Mouse (Mus musculus): ENCODE data around the gene Trim37. TPM values are rescaled to one million over a fixed set of nuclear protein-coding genes. Genes with fewer than 3 reads are reported as not detected.

The Trim37 gene
- polyA plus RNA-seq, 1 experiment: 23.3 TPM

- H3K4me1 ChIP-seq (ENCODE audit: control insufficient read depth, insufficient read depth, low read length): no peaks in the 10 kb centered on the region
- no peak overlapping the region for H3K27ac ChIP-seq (ENCODE audit: insufficient read depth, low read length)
- no peak overlapping the region for H3K4me3 ChIP-seq (ENCODE audit: insufficient read depth, low read length)
- TF ChIP-seq POLR2A (IDR thresholded peaks at IDR 0.05; ENCODE audit: low read depth, low read length) (no peak), CTCF (IDR thresholded peaks at IDR 0.05; ENCODE audit: borderline replicate concordance, insufficient read depth, low read length) (no peak)
Observed at GRCm38 (mm10) chr11:87212313-87212712, 85.4 kb downstream of the Trim37 start.

- TF ChIP-seq CTCF (IDR thresholded peaks at IDR 0.05; ENCODE audit: borderline replicate concordance, insufficient read depth, low read length) (no peak), POLR2A (IDR thresholded peaks at IDR 0.05; ENCODE audit: low read depth, low read length) (no peak)
- H3K27ac ChIP-seq (ENCODE audit: insufficient read depth, low read length): no peak overlapping the region
Observed at GRCm38 (mm10) chr11:87222686-87223085, 95.8 kb downstream of the Trim37 start.

GRCm38 (mm10) chr11:87227056-87227455 is 100.2 kb downstream of the Trim37 start:
- Histone ChIP-seq H3K4me1 (ENCODE audit: control insufficient read depth, insufficient read depth, low read length) (no peaks in the 10 kb centered on the region), H3K4me3 (ENCODE audit: insufficient read depth, low read length) (no peak overlapping the region), H3K27ac (ENCODE audit: insufficient read depth, low read length) (no peak overlapping the region)
- TF ChIP-seq CTCF (IDR thresholded peaks at IDR 0.05; ENCODE audit: borderline replicate concordance, insufficient read depth, low read length): no peak

More at GRCm38 (mm10) chr11:87222686-87223085, 95.8 kb downstream of the Trim37 start:
- Histone ChIP-seq H3K4me1 (ENCODE audit: control insufficient read depth, insufficient read depth, low read length) (no peaks in the 10 kb centered on the region), H3K4me3 (ENCODE audit: insufficient read depth, low read length) (no peak overlapping the region)

GRCm38 (mm10) chr11:87233377-87233776 is 106.5 kb downstream of the Trim37 start:
- TF ChIP-seq POLR2A (IDR thresholded peaks at IDR 0.05; ENCODE audit: low read depth, low read length) (no peak), CTCF (IDR thresholded peaks at IDR 0.05; ENCODE audit: borderline replicate concordance, insufficient read depth, low read length) (no peak)
- no peak overlapping the region for H3K27ac ChIP-seq (ENCODE audit: insufficient read depth, low read length)
- no peak overlapping the region for H3K4me3 ChIP-seq (ENCODE audit: insufficient read depth, low read length)
- no peaks in the 10 kb centered on the region for H3K4me1 ChIP-seq (ENCODE audit: control insufficient read depth, insufficient read depth, low read length)

- H3K4me1 ChIP-seq (ENCODE audit: control insufficient read depth, insufficient read depth, low read length): no peaks in the 10 kb centered on the region
- H3K4me3 ChIP-seq (ENCODE audit: insufficient read depth, low read length): no peak overlapping the region
- no peak overlapping the region for H3K27ac ChIP-seq (ENCODE audit: insufficient read depth, low read length)
- TF ChIP-seq CTCF (IDR thresholded peaks at IDR 0.05; ENCODE audit: borderline replicate concordance, insufficient read depth, low read length) (no peak), POLR2A (IDR thresholded peaks at IDR 0.05; ENCODE audit: low read depth, low read length) (no peak)
Observed at GRCm38 (mm10) chr11:87234743-87235485, 108.0 kb downstream of the Trim37 start.

GRCm38 (mm10) chr11:87235486-87235872 is 108.6 kb downstream of the Trim37 start:
- TF ChIP-seq CTCF (IDR thresholded peaks at IDR 0.05; ENCODE audit: borderline replicate concordance, insufficient read depth, low read length) (no peak), POLR2A (IDR thresholded peaks at IDR 0.05; ENCODE audit: low read depth, low read length) (no peak)
- no peak overlapping the region for H3K27ac ChIP-seq (ENCODE audit: insufficient read depth, low read length)
- H3K4me1 ChIP-seq (ENCODE audit: control insufficient read depth, insufficient read depth, low read length): no peaks in the 10 kb centered on the region
- H3K4me3 ChIP-seq (ENCODE audit: insufficient read depth, low read length): no peak overlapping the region

GRCm38 (mm10) chr11:87238891-87239530 is 112.1 kb downstream of the Trim37 start:
- no peak for TF ChIP-seq POLR2A (IDR thresholded peaks at IDR 0.05; ENCODE audit: low read depth, low read length)
- TF ChIP-seq CTCF (IDR thresholded peaks at IDR 0.05; ENCODE audit: borderline replicate concordance, insufficient read depth, low read length): no peak
- H3K4me3 ChIP-seq (ENCODE audit: insufficient read depth, low read length): no peak overlapping the region
- H3K27ac ChIP-seq (ENCODE audit: insufficient read depth, low read length): no peak overlapping the region
- H3K4me1 ChIP-seq (ENCODE audit: control insufficient read depth, insufficient read depth, low read length): no peaks in the 10 kb centered on the region

GRCm38 (mm10) chr11:87240141-87240832 is 113.4 kb downstream of the Trim37 start:
- H3K27ac ChIP-seq (ENCODE audit: insufficient read depth, low read length): no peak overlapping the region
- no peak overlapping the region for H3K4me3 ChIP-seq (ENCODE audit: insufficient read depth, low read length)
- H3K4me1 ChIP-seq (ENCODE audit: control insufficient read depth, insufficient read depth, low read length): no peaks in the 10 kb centered on the region
- TF ChIP-seq POLR2A (IDR thresholded peaks at IDR 0.05; ENCODE audit: low read depth, low read length) (no peak), CTCF (IDR thresholded peaks at IDR 0.05; ENCODE audit: borderline replicate concordance, insufficient read depth, low read length) (no peak)

- no peak overlapping the region for H3K27ac ChIP-seq (ENCODE audit: insufficient read depth, low read length)
- TF ChIP-seq POLR2A (IDR thresholded peaks at IDR 0.05; ENCODE audit: low read depth, low read length): no peak
- TF ChIP-seq CTCF (IDR thresholded peaks at IDR 0.05; ENCODE audit: borderline replicate concordance, insufficient read depth, low read length): no peak
- no peaks in the 10 kb centered on the region for H3K4me1 ChIP-seq (ENCODE audit: control insufficient read depth, insufficient read depth, low read length)
- H3K4me3 ChIP-seq (ENCODE audit: insufficient read depth, low read length): no peak overlapping the region
Observed at GRCm38 (mm10) chr11:87240833-87241215, 113.9 kb downstream of the Trim37 start.

GRCm38 (mm10) chr11:87241256-87241655 is 114.4 kb downstream of the Trim37 start:
- Histone ChIP-seq H3K4me3 (ENCODE audit: insufficient read depth, low read length) (no peak overlapping the region), H3K27ac (ENCODE audit: insufficient read depth, low read length) (no peak overlapping the region), H3K4me1 (ENCODE audit: control insufficient read depth, insufficient read depth, low read length) (no peaks in the 10 kb centered on the region)
- TF ChIP-seq CTCF (IDR thresholded peaks at IDR 0.05; ENCODE audit: borderline replicate concordance, insufficient read depth, low read length) (no peak), POLR2A (IDR thresholded peaks at IDR 0.05; ENCODE audit: low read depth, low read length) (no peak)
